Mouse (Mus musculus) 3134 (cell line): ENCODE data around the gene Arv1.

Experiments
- DNase-seq: peaks from one replicate; pipeline ENCODE4 v3.0.0-alpha.2; 2011; ENCODE audit warnings: low spot score; ENCODE audit not compliant: insufficient read length; ENCODE audit errors: extremely low read depth

The Arv1 gene

DNA sequence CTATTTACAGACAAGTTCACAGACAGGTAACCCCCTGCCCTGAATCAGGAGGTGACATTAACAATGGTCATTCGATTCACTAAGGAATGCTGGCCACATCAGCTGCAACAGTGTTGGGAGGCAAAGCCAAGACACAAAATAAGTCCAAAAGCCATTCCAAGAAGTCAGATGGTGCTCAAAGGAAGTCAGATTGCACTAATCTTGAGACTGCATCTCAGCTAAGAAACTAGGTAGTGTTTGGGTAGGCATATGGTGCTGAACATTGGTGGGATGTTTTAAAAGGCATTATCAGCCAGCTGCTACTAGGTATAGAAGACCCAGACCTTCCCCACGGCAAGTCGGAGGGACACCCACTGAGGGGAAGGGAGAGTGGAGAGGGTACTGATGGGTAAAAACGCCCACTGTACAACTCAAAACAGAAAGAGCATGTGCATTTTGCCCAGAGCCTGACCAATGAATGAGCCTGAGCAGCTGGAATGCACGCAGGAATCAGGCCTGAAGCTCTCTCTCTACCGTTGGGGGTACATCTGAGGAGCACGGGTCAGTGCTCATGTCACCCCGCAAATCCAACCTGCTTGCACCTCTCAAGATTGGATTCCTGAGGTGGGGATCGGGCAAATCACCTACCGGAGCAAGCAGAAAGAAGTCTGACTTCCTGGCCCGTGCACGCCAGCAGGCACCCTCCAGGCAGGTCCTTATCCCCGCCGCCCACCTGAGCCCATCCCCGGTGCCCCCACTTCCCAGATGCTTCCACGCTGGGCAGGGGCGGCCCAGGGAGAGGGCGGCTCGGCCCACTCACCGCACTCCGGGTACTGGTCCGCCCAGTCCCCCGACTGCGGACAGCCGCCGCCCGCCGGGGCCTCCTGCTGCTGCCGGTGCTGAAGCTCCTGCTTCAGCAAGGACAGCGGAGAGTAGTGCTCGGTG is 739 bp upstream of the Arv1 start:
- no peak for DNase-seq

- no peak for DNase-seq
These were observed 2.4 kb downstream of the Arv1 start for GRCm38 (mm10) chr8:124724301-124724700.

- no peak for DNase-seq
These were observed 10.9 kb downstream of the Arv1 start for GRCm38 (mm10) chr8:124732828-124733227.

GRCm38 (mm10) chr8:124735371-124735911 is 13.5 kb downstream of the Arv1 start:
- DNase-seq = no peak

GRCm38 (mm10) chr8:124739268-124739667 is 17.3 kb downstream of the Arv1 start:
- no peak for DNase-seq

GRCm38 (mm10) chr8:124746661-124747060 is 24.7 kb downstream of the Arv1 start:
- no peak for DNase-seq

- no peak for DNase-seq
These were observed 29.3 kb downstream of the Arv1 start for GRCm38 (mm10) chr8:124751191-124751590.

- no peak for DNase-seq
These were observed 29.8 kb downstream of the Arv1 start, which contains the start of gene Fam89a for GRCm38 (mm10) chr8:124751709-124752173. Gene Fam89a, minus strand, starts transcription at chr8:124751832.

DNA sequence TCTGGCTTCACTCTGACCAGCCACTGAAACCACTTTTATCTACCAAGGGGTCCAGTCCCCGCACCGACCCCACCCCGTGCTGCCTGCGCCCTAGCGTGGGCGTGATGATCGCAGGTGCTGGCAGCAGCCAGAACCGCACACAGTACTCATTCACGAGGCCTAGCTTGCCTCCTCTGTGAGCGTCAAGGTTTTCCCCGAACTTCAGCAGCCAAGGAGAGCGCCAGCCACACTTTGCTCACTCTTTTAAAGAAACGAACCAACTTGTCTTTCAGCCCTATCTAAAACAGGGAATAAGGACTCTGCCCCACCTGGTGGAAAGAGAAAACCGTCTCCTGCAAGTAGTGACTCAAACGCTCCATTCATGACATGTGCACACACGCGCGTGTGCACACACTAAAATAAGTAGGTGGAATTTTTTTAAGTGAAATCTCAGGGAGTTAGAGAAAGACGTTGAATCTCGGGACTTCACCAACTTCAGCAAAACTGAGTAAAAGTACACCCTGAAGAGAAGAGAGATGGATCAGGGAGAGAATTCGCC is 30.5 kb downstream of the Arv1 start:
- no peak for DNase-seq

GRCm38 (mm10) chr8:124754101-124754791 is 32.3 kb downstream of the Arv1 start:
- no peak for DNase-seq

GRCm38 (mm10) chr8:124754792-124755190 is 32.9 kb downstream of the Arv1 start:
- no peak for DNase-seq

GRCm38 (mm10) chr8:124755481-124755880 is 33.5 kb downstream of the Arv1 start:
- no peak for DNase-seq

DNA sequence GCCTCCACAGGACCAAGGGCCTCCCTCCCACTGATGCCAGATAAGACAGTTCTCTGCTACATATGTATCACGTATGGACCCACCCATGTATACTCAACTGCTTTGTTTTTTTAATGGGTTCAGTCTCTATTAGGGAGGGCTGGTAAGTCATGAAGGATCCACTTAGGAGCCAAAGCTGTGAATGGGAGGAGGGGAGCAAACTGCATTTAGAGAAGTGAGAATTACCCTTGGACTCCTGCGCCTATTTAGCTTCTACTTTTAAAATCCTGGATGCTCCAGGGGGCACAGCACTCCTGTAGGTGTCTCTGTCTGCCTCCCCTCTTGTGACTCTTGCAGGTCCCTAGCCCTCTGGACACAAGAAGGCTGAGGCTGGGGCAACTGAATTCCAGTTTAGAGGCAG is 34.2 kb downstream of the Arv1 start:
- no peak for DNase-seq

DNA sequence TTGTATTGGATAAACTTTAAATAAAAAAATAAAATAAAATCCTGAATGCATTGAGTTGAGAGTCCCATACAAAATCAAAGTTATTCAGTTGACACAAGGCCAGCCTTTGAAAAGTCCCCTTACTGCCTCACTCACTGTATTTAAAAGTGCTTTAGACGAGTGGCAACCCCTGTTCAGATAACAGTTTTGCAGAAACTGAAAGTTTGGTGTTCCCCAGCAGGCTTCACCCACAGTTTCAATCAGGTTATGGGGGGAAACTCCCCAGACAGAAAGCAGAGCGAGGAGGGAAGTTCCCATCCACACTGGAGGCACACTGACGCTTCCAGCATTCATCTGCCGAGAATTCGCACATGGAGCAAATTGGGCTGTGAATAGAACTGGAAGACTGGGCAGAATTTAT is 34.7 kb downstream of the Arv1 start:
- DNase-seq = no peak

DNA sequence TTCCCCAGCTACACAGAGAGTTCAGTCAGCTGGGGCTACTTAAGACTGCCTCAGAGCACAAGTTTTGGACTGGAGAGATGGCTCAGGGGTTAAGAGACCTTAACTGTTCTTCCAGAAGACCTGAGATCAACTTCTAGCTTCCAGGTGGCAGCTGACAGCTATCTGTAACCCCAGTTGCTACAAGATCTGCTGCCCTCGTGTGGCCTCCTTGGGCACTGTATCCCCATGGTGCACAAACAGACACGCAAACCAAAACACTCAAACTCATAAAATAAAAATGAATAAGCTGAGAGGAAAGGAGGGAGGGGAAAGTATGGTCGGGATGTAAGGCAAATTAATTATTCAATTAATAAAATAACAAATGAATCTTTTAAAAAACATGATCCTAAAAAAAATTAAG is 36.6 kb downstream of the Arv1 start:
- no peak for DNase-seq

GRCm38 (mm10) chr8:124763061-124763460 is 41.1 kb downstream of the Arv1 start:
- DNase-seq = no peak

DNA sequence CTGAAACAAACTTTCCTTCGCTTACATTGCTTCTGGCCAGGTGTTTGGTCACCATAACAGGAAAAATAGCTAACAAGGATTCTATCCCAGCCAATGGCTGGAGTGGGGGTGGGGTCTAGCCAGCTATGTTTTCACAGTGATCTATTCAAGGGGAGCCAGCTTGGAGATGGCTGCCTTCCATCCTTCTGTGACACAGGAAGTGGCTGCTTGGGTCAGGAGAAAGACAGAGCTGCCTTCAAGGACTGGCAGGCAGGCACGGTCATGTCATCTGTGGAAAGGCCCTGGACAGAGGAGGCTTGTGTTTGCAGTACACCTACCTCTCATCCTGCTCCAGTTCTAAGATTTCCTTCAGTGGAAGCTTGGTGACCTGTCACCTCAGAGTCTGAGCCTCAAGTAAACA is 50.5 kb downstream of the Arv1 start:
- no peak for DNase-seq

GRCm38 (mm10) chr8:124775695-124776094 is 53.8 kb downstream of the Arv1 start:
- no peak for DNase-seq

- no peak for DNase-seq
These were observed 58.3 kb downstream of the Arv1 start for GRCm38 (mm10) chr8:124780236-124780635.

- DNase-seq = peak; percentile 50
These were observed 60.5 kb downstream of the Arv1 start for GRCm38 (mm10) chr8:124782431-124782830.

- DNase-seq = no peak
These were observed 61.3 kb downstream of the Arv1 start for GRCm38 (mm10) chr8:124783228-124783627.
